Mouse (Mus musculus) spleen, adult 2 months (tissue): Measurements from ENCODE around the gene Nfic.

Source experiments
- CTCF ChIP-seq: fragments of 200-500 bp; IDR thresholded peaks from 2 replicates; pipeline ENCODE4 v1.5.1; 2011; ENCODE audit warnings: mild to moderate bottlenecking, inconsistent platforms; ENCODE audit not compliant: insufficient read depth, insufficient read length, insufficient replicate concordance; ENCODE audit errors: extremely low read depth
- POLR2A ChIP-seq: fragments of 200-500 bp; IDR thresholded peaks from 2 replicates; pipeline ENCODE4 v1.6.1; 2011; ENCODE audit warnings: low read depth, low read length, inconsistent platforms

- TF ChIP-seq CTCF (no peak), POLR2A (no peak)
Observed at GRCm38 (mm10) chr10:81485479-81486018, 30.1 kb upstream of the Nfic start.
